Mouse (Mus musculus): Measurements from ENCODE around the gene Cd300ld5. TPM values are rescaled to one million over a fixed set of nuclear protein-coding genes. Genes with fewer than 3 reads are reported as not detected.
"Not testable (repeated sequence)": the region's sequence is repeated elsewhere in the genome, so short reads cannot be mapped to it uniquely, and the experiment has no call there.

Cd300ld5 gene
- polyA plus RNA-seq, 1 experiment from 2014 or later: not detected

GRCm38 (mm10) chr11:115048259-115048658, 10.7 kb upstream of the Cd300ld5 start, which contains the start of gene Cd300ld3:
TSS of gene Cd300ld3 (minus strand) at chr11:115048409.
- no peak within 1 kb of the TSS for H3K4me2 ChIP-seq
- ATAC-seq (ENCODE audit: extremely low read depth, insufficient number of reproducible peaks, low FRiP score, low TSS enrichment): no peak
- H3K27ac ChIP-seq (replicated peaks): no peak within 1 kb of the TSS
- no peaks in the 10 kb centered on the region for H3K4me1 ChIP-seq
- H3K9me3 ChIP-seq: no peaks in the 10 kb centered on the region
- WGBS: 64% methylated on average over 2 of the region's 2 CpGs
- no peaks in the 10 kb centered on the region; the same call in 1 of the 2 replicates for H3K27me3 ChIP-seq (replicated peaks)
- H3K4me3 ChIP-seq: no peak within 1 kb of the TSS
- H3K36me3 ChIP-seq: no peaks in the 10 kb centered on the region
- H3K9ac ChIP-seq: no peak within 1 kb of the TSS

GRCm38 (mm10) chr11:115026912-115027311, 10.7 kb downstream of the Cd300ld5 start, which contains the start of gene Cd300ld4:
TSS of gene Cd300ld4 (minus strand) at chr11:115027012.
- H3K36me3 ChIP-seq; H3K9ac ChIP-seq; H3K27ac ChIP-seq (replicated peaks); H3K4me3 ChIP-seq; H3K9me3 ChIP-seq; H3K27me3 ChIP-seq (replicated peaks); H3K4me2 ChIP-seq; H3K4me1 ChIP-seq; ATAC-seq (ENCODE audit: extremely low read depth, insufficient number of reproducible peaks, low FRiP score, low TSS enrichment): not testable (repeated sequence)
- WGBS: no CpG with 5 or more reads among the region's 6 CpGs

DNA sequence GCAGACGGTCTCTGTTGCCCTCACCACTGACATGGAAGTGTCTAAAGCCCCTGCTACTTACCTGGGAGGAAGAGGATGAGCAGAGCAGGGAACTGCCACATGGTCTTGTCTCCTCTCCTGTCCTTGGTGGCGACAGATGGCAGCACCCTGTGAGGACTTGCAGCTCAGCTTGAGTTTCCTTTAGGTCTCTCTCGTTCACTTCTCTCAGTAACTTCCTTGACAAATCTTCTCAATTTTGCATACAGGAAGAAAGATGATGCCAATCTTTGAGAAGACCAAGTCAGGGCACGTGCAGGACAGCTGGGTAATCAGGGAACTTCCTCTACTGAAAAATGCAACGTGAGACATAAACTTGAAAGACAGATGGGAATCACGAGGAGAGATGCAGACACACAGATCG, 21.5 kb downstream of the Cd300ld5 start, which contains the start of gene Cd300ld2:
Cd300ld2 (minus strand) TSS at position 101 of the 400 bp plus-strand sequence.
- not testable (repeated sequence) for H3K9me3 ChIP-seq; H3K9ac ChIP-seq; H3K27ac ChIP-seq (replicated peaks); H3K27me3 ChIP-seq (replicated peaks); ATAC-seq (ENCODE audit: extremely low read depth, insufficient number of reproducible peaks, low FRiP score, low TSS enrichment); H3K4me1 ChIP-seq; H3K4me3 ChIP-seq; H3K36me3 ChIP-seq; H3K4me2 ChIP-seq
- WGBS: no CpG with 5 or more reads among the region's 7 CpGs

DNA sequence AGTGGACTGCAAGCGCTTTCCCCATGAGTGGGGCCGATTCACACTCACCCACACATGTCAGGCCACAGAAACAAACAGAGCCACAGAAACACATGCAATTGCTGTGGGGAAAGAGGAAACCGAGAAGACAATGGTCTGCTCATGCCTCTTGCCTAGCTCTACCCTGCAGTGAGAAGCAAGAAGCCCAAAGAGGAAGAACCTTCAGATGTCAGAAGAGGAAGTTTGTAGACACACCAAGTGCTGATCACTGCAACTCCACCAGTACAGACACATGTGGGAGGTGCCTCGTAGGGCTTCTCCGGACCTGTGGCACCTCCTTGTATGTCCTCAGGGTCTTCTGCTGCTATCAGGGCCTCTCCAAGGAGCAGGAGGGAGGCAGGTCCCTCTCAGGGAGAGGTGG, 33.5 kb downstream of the Cd300ld5 start:
- Histone ChIP-seq H3K27me3 (replicated peaks) (0 out of 2 replicates have a peak, but pooled peaks cover 4% of the 10 kb centered on the region), H3K27ac (replicated peaks) (no peak overlapping the region), H3K9me3 (no peaks in the 10 kb centered on the region), H3K4me1 (no peaks in the 10 kb centered on the region), H3K9ac (no peak overlapping the region), H3K36me3 (no peaks in the 10 kb centered on the region), H3K4me3 (no peak overlapping the region), H3K4me2 (no peak overlapping the region)
- 71% methylated on average over 5 of the region's 5 CpGs for WGBS
- no peak for ATAC-seq (ENCODE audit: extremely low read depth, insufficient number of reproducible peaks, low FRiP score, low TSS enrichment)

DNA sequence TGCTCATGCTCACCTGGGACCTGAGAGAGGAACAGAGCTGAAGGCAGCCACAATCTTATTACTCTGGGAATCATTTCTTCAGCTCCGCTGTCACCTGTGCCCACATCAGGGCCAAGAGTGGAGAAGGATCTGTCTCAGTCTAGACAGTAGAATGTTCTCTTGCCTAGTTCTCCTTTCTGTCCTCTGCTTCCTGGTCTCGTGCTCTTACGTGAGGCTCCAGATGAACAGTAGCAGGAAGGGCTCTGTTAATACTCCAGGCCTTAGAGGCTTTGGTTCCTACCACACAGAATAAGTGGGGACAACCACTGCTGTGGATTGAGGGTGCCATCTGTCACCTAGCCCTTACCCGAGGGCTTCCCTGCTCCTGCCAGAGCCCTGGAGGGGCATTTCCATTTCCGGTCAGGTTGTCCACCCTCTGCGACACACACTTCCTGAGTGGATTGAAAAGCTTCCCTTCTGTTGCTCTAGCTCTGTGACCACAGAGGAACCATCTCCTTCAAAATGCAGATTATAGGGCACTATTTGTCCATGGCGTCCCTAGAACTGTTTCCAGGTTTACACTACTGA, 36.0 kb downstream of the Cd300ld5 start, which contains the start of gene Cd300c2:
Cd300c2 (minus strand) TSS at position 407 of the 567 bp plus-strand sequence.
- WGBS: 70% methylated on average over 7 of the region's 7 CpGs
- no peak for ATAC-seq (ENCODE audit: extremely low read depth, insufficient number of reproducible peaks, low FRiP score, low TSS enrichment)

GRCm38 (mm10) chr11:114989793-114990192, 47.8 kb downstream of the Cd300ld5 start, which contains the start of gene Cd300ld:
TSS of gene Cd300ld (minus strand) at chr11:114989922.
- H3K27me3 ChIP-seq (replicated peaks): no peaks in the 10 kb centered on the region
- no peak within 1 kb of the TSS for H3K9ac ChIP-seq
- H3K4me1 ChIP-seq: no peaks in the 10 kb centered on the region
- no peak within 1 kb of the TSS for H3K27ac ChIP-seq (replicated peaks)
- H3K9me3 ChIP-seq: no peaks in the 10 kb centered on the region
- H3K4me3 ChIP-seq: no peak within 1 kb of the TSS
- WGBS: 65% methylated on average over 4 of the region's 4 CpGs
- no peak within 1 kb of the TSS for H3K4me2 ChIP-seq
- no peaks in the 10 kb centered on the region for H3K36me3 ChIP-seq
- ATAC-seq (ENCODE audit: extremely low read depth, insufficient number of reproducible peaks, low FRiP score, low TSS enrichment): no peak

More for the DNA sequence above, 36.0 kb downstream of the Cd300ld5 start, which contains the start of gene Cd300c2:
- no peaks in the 10 kb centered on the region for H3K36me3 ChIP-seq
- 0 out of 2 replicates have a peak, but pooled peaks cover 8% of the 10 kb centered on the region for H3K27me3 ChIP-seq (replicated peaks)
- H3K9me3 ChIP-seq: no peaks in the 10 kb centered on the region
- no peak within 1 kb of the TSS for H3K4me3 ChIP-seq
- H3K4me2 ChIP-seq: no peak within 1 kb of the TSS
- H3K4me1 ChIP-seq: no peaks in the 10 kb centered on the region
- H3K27ac ChIP-seq (replicated peaks): no peak within 1 kb of the TSS
- no peak within 1 kb of the TSS for H3K9ac ChIP-seq

DNA sequence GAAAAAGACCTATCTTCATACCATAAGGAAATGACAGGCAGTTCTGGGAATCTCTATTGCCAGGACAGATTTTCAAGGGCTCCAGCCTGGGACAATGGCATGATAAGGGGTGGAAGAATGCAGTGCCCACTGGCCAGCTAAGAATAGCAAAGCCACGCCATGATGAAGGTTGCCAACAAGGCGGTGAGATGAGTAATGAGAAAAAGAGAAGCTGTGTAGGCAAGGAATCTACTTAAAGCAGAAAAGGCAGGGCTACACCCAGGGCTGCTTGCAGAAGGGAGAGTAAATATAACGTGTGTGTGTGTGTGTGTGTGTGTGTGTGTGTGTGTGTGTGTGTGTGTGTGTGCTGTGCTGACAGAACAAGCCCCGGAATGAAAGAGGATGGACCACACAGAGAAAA, 55.7 kb downstream of the Cd300ld5 start:
- Histone ChIP-seq H3K27me3 (replicated peaks) (no peaks in the 10 kb centered on the region), H3K27ac (replicated peaks) (no peak overlapping the region), H3K4me2 (no peak overlapping the region), H3K4me1 (no peaks in the 10 kb centered on the region), H3K4me3 (no peak overlapping the region), H3K9me3 (peaks cover 22% of the 10 kb centered on the region), H3K36me3 (no peaks in the 10 kb centered on the region), H3K9ac (no peak overlapping the region)
- 53% methylated on average over 3 of the region's 4 CpGs for WGBS
- ATAC-seq (ENCODE audit: extremely low read depth, insufficient number of reproducible peaks, low FRiP score, low TSS enrichment): no peak

Other genes starting within 250 kb of the Cd300ld5 start
- gene Btbd17, start 241.8 kb downstream of the Cd300ld5 start, polyA plus RNA-seq (2015; fragmentation: Nextera tagmentation; extraction: Ambion mirVana): 0.24 TPM in 1 of 2 replicates, not detected in the other
- gene Gpr142, start 238.8 kb downstream of the Cd300ld5 start, polyA plus RNA-seq (2015; fragmentation: Nextera tagmentation; extraction: Ambion mirVana): not detected in 2 replicates
- 20.6 and 20.7 TPM in 2 replicates for gene Gprc5c, start 186.6 kb downstream of the Cd300ld5 start, polyA plus RNA-seq (2015; fragmentation: Nextera tagmentation; extraction: Ambion mirVana)
- 0.82 and 1.4 TPM in 2 replicates for gene Cd300a, start 147.7 kb downstream of the Cd300ld5 start, polyA plus RNA-seq (2015; fragmentation: Nextera tagmentation; extraction: Ambion mirVana)
- gene Cd300lb, start 103.4 kb downstream of the Cd300ld5 start, polyA plus RNA-seq (2015; fragmentation: Nextera tagmentation; extraction: Ambion mirVana): 0.45 and 0.49 TPM in 2 replicates
- not detected in 2 replicates for gene Cd300c, start 68.6 kb downstream of the Cd300ld5 start, polyA plus RNA-seq (2015; fragmentation: Nextera tagmentation; extraction: Ambion mirVana)
- 0.05 and 0.40 TPM in 2 replicates for gene Cd300ld, start 47.8 kb downstream of the Cd300ld5 start, polyA plus RNA-seq (2015; fragmentation: Nextera tagmentation; extraction: Ambion mirVana)
- gene Cd300c2, start 35.9 kb downstream of the Cd300ld5 start, polyA plus RNA-seq (2015; fragmentation: Nextera tagmentation; extraction: Ambion mirVana): 1.6 and 1.9 TPM in 2 replicates
- gene Cd300ld2, start 21.6 kb downstream of the Cd300ld5 start, polyA plus RNA-seq (2015; fragmentation: Nextera tagmentation; extraction: Ambion mirVana): not detected in 2 replicates
- not detected in 2 replicates for gene Cd300ld4, start 10.8 kb downstream of the Cd300ld5 start, polyA plus RNA-seq (2015; fragmentation: Nextera tagmentation; extraction: Ambion mirVana)
- gene Cd300ld3, start 10.6 kb upstream of the Cd300ld5 start, polyA plus RNA-seq (2015; fragmentation: Nextera tagmentation; extraction: Ambion mirVana): not detected in 2 replicates
- not detected in 2 replicates for gene Cd300e, start 24.4 kb upstream of the Cd300ld5 start, polyA plus RNA-seq (2015; fragmentation: Nextera tagmentation; extraction: Ambion mirVana)
- 1.2 and 1.7 TPM in 2 replicates for gene Rab37, start 53.7 kb upstream of the Cd300ld5 start, polyA plus RNA-seq (2015; fragmentation: Nextera tagmentation; extraction: Ambion mirVana)
- 0.37 and 0.38 TPM in 2 replicates for gene Cd300lf, start 96.2 kb upstream of the Cd300ld5 start, polyA plus RNA-seq (2015; fragmentation: Nextera tagmentation; extraction: Ambion mirVana)
- 23.1 and 24.4 TPM in 2 replicates for gene Slc9a3r1, start 125.6 kb upstream of the Cd300ld5 start, polyA plus RNA-seq (2015; fragmentation: Nextera tagmentation; extraction: Ambion mirVana)
- gene Tmem104, start 149.7 kb upstream of the Cd300ld5 start, polyA plus RNA-seq (2015; fragmentation: Nextera tagmentation; extraction: Ambion mirVana): 7.1 and 7.7 TPM in 2 replicates
- gene Nat9, start 150.1 kb upstream of the Cd300ld5 start, polyA plus RNA-seq (2015; fragmentation: Nextera tagmentation; extraction: Ambion mirVana): 13.8 and 19.0 TPM in 2 replicates
- 0.04 TPM in 1 of 2 replicates, not detected in the other for gene Grin2c, start 229.5 kb upstream of the Cd300ld5 start, polyA plus RNA-seq (2015; fragmentation: Nextera tagmentation; extraction: Ambion mirVana)
- 9.5 and 11.7 TPM in 2 replicates for gene Fdxr, start 239.3 kb upstream of the Cd300ld5 start, polyA plus RNA-seq (2015; fragmentation: Nextera tagmentation; extraction: Ambion mirVana)